Mouse (Mus musculus): ENCODE data around the gene Tfap4. TPM values are rescaled to one million over a fixed set of nuclear protein-coding genes. Genes with fewer than 3 reads are reported as not detected.
A peak's percentile ranks its signal among the peaks of the same experiment; 100 is the strongest.
"Not testable (repeated sequence)": the region's sequence is repeated elsewhere in the genome, so short reads cannot be mapped to it uniquely, and the experiment has no call there.

Gene Tfap4
- polyA plus RNA-seq, 1 experiment from 2014 or later = 5.6 TPM

DNA sequence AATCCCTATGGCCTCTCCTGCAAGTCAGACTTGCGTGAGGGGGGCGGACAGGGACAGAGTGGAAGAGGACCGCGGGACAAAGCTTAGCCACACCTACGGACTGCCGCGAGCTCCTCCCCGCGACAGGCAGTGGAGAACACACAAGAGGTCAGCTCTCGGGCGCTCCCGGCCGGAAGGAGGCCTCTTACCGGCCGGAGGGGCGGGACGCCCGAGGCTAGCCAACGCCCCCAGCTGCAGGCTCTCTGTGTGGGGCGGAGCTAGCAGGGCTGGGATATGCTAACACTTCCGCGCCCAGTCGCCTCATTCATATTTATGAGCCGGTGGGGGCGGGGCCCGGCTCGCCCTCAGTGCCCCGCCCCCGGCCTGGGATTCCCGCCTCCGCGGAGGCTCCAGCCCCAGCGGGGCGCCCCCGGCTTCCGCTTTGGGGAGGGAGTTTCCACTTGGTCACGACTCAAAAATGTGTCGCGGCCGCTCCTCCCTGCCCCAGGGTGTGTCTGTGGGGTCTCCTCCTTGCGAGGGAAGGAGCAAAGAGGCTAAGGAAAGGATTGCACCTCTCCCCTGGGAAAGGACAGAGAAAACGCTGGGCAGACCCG lies 27.0 kb upstream of the Tfap4 start:
- peak overlapping the region; percentile 47 for H3K4me3 ChIP-seq (ENCODE audit: low read depth, low read length)
- no peaks in the 10 kb centered on the region for H3K27me3 ChIP-seq (ENCODE audit: insufficient read depth, low read length)
- no peaks in the 10 kb centered on the region for H3K36me3 ChIP-seq (replicated peaks; ENCODE audit: insufficient read depth, low read length)
- DNase-seq (peak; percentile 97), ATAC-seq (peak; percentile 100)
- no peaks in the 10 kb centered on the region for H3K9me3 ChIP-seq (ENCODE audit: low read length)
- peak overlapping the region; percentile 58 for H3K9ac ChIP-seq (replicated peaks)
- TF ChIP-seq EP300 (IDR thresholded peaks at IDR 0.05; ENCODE audit: low read depth) = peak; percentile 56; the same call in 1 of the 2 replicates
- peak; percentile 39; the same call in 1 of the 2 replicates for TF ChIP-seq CTCF (IDR thresholded peaks at IDR 0.05; ENCODE audit: low read depth)
- H3K27ac ChIP-seq (ENCODE audit: low read depth) = peak overlapping the region; percentile 64
- H3K4me2 ChIP-seq (ENCODE audit: low read depth, low read length) = peak overlapping the region; percentile 74
- WGBS (ENCODE audit: insufficient replicate concordance) = 1% methylated on average over 42 of the region's 43 CpGs
- H3K4me1 ChIP-seq (ENCODE audit: insufficient read depth) = peaks cover 24% of the 10 kb centered on the region

DNA sequence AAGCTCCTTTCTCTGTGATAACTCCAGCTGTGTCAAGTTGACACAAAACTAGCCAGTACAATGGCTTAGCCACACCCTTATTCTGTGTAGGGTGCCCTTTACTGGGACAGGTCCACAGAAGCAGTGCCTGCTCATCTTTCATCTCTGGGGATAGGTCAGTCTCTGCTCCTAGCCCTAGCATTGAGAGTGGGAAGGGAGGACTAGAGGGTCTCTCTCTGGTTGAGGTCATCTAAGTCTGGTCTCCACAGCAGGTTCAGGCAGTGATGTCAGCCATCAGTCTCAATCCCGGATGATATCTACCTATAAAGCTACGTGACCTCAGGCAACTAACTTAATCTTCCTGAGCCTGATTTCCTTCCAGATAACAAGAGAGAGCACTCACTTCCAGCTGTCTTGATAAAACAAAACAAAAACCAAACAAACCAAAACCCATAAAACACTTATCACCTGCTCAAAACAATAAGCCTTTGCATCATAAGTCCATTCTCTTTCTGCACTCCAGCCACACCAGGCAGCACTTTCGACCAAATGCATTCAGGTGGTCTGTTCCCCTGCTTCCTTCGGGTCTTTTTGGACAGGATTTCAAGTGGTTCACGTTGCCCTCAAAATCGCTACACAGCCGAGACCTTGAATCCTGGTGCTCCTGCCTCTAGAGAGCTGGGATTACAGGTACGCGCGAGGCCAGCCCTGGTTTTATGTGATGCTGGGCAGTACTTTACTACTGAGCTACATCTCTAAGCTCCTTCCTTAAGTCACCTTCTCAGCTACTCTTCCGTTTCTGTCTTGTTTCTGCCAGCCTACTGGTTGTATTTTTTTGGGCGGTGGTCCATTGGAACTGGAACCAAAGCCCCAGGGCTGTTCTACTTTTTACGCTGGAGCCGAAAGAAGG lies 26.2 kb upstream of the Tfap4 start:
- WGBS (ENCODE audit: insufficient replicate concordance) = 9% methylated on average over 14 of the region's 14 CpGs
- H3K4me3 ChIP-seq (ENCODE audit: low read depth, low read length) = peak overlapping the region; percentile 47
- 0 out of 2 replicates have a peak, but pooled peaks have one; percentile 8 for ATAC-seq

DNA sequence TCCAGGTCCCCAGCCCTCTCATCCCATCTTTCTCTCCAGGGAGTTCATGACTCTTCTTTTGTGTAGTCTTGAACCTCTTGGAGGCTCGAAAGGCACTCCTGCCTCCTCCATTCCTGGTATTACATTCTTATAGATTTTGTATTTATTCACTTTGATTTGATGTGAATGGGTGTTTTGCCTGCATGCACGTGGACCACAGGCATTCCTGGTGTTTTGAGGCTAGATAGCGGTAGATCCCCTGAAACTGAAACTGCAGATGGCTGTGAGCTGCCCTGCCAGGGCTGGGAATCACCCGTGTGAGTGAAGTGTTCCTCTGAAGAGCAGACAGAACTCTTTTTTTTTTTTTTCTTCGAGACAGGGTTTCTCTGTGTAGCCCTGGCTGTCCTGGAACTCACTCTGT lies 24.8 kb upstream of the Tfap4 start:
- Histone ChIP-seq H3K4me3 (ENCODE audit: low read depth, low read length) (no peak overlapping the region), H3K27ac (ENCODE audit: low read depth) (no peak overlapping the region), H3K9ac (replicated peaks) (no peak overlapping the region), H3K4me1 (ENCODE audit: insufficient read depth) (peaks cover 24% of the 10 kb centered on the region), H3K36me3 (replicated peaks; ENCODE audit: insufficient read depth, low read length) (no peaks in the 10 kb centered on the region), H3K9me3 (ENCODE audit: low read length) (no peaks in the 10 kb centered on the region), H3K27me3 (ENCODE audit: insufficient read depth, low read length) (no peaks in the 10 kb centered on the region), H3K4me2 (ENCODE audit: low read depth, low read length) (no peak overlapping the region)
- TF ChIP-seq CTCF (IDR thresholded peaks at IDR 0.05; ENCODE audit: low read depth) (no peak), EP300 (IDR thresholded peaks at IDR 0.05; ENCODE audit: low read depth) (no peak)
- DNase-seq (no peak), ATAC-seq (no peak)
- 50% methylated on average over 5 of the region's 5 CpGs for WGBS (ENCODE audit: insufficient replicate concordance)

More for the DNA sequence above, 26.2 kb upstream of the Tfap4 start:
- Histone ChIP-seq H3K36me3 (replicated peaks; ENCODE audit: insufficient read depth, low read length) (no peaks in the 10 kb centered on the region), H3K4me2 (ENCODE audit: low read depth, low read length) (peak overlapping the region; percentile 74), H3K27me3 (ENCODE audit: insufficient read depth, low read length) (no peaks in the 10 kb centered on the region), H3K9me3 (ENCODE audit: low read length) (no peaks in the 10 kb centered on the region), H3K9ac (replicated peaks) (peak overlapping the region; percentile 58), H3K27ac (ENCODE audit: low read depth) (peak overlapping the region; percentile 61), H3K4me1 (ENCODE audit: insufficient read depth) (peaks cover 24% of the 10 kb centered on the region)
- TF ChIP-seq EP300 (IDR thresholded peaks at IDR 0.05; ENCODE audit: low read depth) (no peak), CTCF (IDR thresholded peaks at IDR 0.05; ENCODE audit: low read depth) (no peak)
- DNase-seq = no peak

DNA sequence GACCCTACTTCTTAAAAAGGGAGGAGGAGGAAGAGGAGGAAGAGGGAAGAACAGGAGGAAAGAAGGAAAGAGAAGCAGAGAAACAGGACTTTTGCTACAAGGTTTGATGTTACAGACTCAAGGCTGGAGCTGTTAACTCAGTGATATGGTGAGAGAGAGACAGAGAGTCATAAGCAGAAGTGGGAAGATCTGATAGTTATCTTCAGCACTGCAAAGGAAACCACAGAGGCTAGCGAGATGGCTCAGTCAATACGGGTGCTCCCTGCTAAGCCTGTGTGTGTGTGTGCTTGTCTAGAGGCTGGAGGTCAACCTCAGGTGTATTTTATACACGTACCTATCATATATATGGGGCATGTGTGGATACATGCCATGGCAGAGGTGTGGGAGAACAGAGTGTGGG lies 24.2 kb upstream of the Tfap4 start:
- 22% methylated on average over 3 of the region's 3 CpGs for WGBS (ENCODE audit: insufficient replicate concordance)
- Histone ChIP-seq H3K4me2 (ENCODE audit: low read depth, low read length) (0 out of 2 replicates have a peak overlapping the region, but pooled peaks have one; percentile 6), H3K27ac (ENCODE audit: low read depth) (no peak overlapping the region), H3K9me3 (ENCODE audit: low read length) (no peaks in the 10 kb centered on the region), H3K4me3 (ENCODE audit: low read depth, low read length) (no peak overlapping the region), H3K27me3 (ENCODE audit: insufficient read depth, low read length) (no peaks in the 10 kb centered on the region), H3K36me3 (replicated peaks; ENCODE audit: insufficient read depth, low read length) (no peaks in the 10 kb centered on the region), H3K4me1 (ENCODE audit: insufficient read depth) (peaks cover 24% of the 10 kb centered on the region), H3K9ac (replicated peaks) (no peak overlapping the region)
- TF ChIP-seq EP300 (IDR thresholded peaks at IDR 0.05; ENCODE audit: low read depth) (no peak), CTCF (IDR thresholded peaks at IDR 0.05; ENCODE audit: low read depth) (no peak)
- DNase-seq (no peak), ATAC-seq (no peak)

DNA sequence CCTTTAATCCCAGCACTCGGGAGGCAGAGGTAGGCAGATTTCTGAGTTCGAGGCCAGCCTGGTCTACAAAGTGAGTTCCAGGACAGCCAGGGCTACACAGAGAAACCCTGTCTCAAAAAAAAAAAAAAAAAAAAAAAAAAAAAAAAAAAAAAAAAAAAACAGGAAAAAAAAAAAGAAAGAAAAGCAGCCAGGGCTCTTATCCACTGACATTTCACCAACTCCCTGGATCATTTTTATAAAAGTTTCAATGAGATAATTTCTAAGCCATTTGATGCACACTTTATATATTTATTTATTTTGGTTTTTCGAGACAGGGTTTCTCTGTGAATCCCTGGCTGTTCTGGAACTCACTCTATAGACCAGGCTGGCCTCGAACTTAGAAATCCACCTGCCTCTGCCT lies 21.5 kb upstream of the Tfap4 start:
- not testable (repeated sequence) for H3K27me3 ChIP-seq (ENCODE audit: insufficient read depth, low read length); H3K9me3 ChIP-seq (ENCODE audit: low read length); DNase-seq; H3K9ac ChIP-seq (replicated peaks); H3K4me2 ChIP-seq (ENCODE audit: low read depth, low read length); ATAC-seq; H3K27ac ChIP-seq (ENCODE audit: low read depth); H3K4me3 ChIP-seq (ENCODE audit: low read depth, low read length); H3K36me3 ChIP-seq (replicated peaks; ENCODE audit: insufficient read depth, low read length)
- H3K4me1 ChIP-seq (ENCODE audit: insufficient read depth) = peaks cover 11% of the 10 kb centered on the region; the same call in 1 of the 2 replicates
- 84% methylated on average over 3 of the region's 4 CpGs for WGBS (ENCODE audit: insufficient replicate concordance)

DNA sequence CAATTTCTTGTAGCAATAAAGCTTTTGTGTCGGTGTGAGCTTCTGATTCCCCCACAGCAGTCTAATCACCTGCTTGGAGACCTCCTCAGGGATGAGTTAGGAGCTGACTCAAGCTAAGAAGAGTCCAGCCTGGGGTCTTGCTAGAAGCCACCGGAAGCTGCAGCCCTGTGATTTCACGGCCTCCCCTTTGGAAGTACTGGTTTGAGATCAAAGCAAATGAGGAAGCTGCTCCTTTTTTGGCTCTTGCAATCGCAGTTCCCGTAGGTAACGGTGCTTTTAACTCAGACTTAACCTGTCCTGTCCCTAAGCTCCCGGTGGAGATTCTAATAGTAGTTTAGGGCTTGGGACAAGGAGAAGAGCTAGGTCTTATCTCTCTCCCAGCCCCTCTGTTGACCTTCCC lies 19.0 kb upstream of the Tfap4 start:
- TF ChIP-seq EP300 (IDR thresholded peaks at IDR 0.05; ENCODE audit: low read depth) = no peak
- TF ChIP-seq CTCF (IDR thresholded peaks at IDR 0.05; ENCODE audit: low read depth) = no peak
- ATAC-seq (no peak), DNase-seq (no peak)
- H3K27ac ChIP-seq (ENCODE audit: low read depth) = peak overlapping the region; percentile 24; the same call in 1 of the 2 replicates
- no peaks in the 10 kb centered on the region for H3K9me3 ChIP-seq (ENCODE audit: low read length)
- H3K4me3 ChIP-seq (ENCODE audit: low read depth, low read length) = no peak overlapping the region
- peak overlapping the region; percentile 27 for H3K4me2 ChIP-seq (ENCODE audit: low read depth, low read length)
- 36% methylated on average over 7 of the region's 7 CpGs for WGBS (ENCODE audit: insufficient replicate concordance)
- no peaks in the 10 kb centered on the region for H3K4me1 ChIP-seq (ENCODE audit: insufficient read depth)
- H3K36me3 ChIP-seq (replicated peaks; ENCODE audit: insufficient read depth, low read length) = no peaks in the 10 kb centered on the region
- no peaks in the 10 kb centered on the region for H3K27me3 ChIP-seq (ENCODE audit: insufficient read depth, low read length)
- H3K9ac ChIP-seq (replicated peaks) = no peak overlapping the region
